Mouse (Mus musculus): ENCODE data around the gene Tll2. TPM values are rescaled to one million over a fixed set of nuclear protein-coding genes. Genes with fewer than 3 reads are reported as not detected.

Gene Tll2
- polyA plus RNA-seq, 1 experiment from 2014 or later = 0.41 TPM

DNA sequence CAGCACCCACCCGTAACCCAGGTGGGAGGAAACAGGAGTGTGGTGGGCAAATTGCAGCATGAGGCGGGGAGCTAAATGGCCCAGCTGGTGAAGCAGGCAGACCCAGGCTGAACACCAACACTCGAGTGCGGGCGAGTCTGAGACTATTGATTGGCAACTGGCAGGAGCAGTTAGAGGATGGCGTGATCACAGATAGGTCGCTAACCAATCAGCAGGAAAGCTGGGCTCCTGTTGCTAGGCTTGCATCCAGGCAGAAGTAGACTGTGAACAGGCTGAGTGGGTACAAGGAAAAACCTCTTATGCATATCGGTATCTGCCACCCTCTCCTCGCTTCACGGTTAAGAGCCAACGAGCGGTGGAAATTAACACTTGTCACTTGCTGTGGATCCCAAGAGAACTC lies 9.0 kb downstream of the Tll2 start:
- no peak overlapping the region for H3K9ac ChIP-seq
- H3K9me3 ChIP-seq = no peaks in the 10 kb centered on the region
- H3K27me3 ChIP-seq = peaks cover 3% of the 10 kb centered on the region; the same call in 1 of the 2 replicates
- H3K4me3 ChIP-seq = no peak overlapping the region
- no peak overlapping the region for H3K27ac ChIP-seq
- H3K4me1 ChIP-seq = no peaks in the 10 kb centered on the region
- H3K4me2 ChIP-seq (replicated peaks) = no peak overlapping the region
- ATAC-seq (ENCODE audit: insufficient number of reproducible peaks, insufficient read depth, low FRiP score, low TSS enrichment) = no peak
- WGBS = 87% methylated on average over 12 of the region's 12 CpGs
- no peaks in the 10 kb centered on the region for H3K36me3 ChIP-seq

DNA sequence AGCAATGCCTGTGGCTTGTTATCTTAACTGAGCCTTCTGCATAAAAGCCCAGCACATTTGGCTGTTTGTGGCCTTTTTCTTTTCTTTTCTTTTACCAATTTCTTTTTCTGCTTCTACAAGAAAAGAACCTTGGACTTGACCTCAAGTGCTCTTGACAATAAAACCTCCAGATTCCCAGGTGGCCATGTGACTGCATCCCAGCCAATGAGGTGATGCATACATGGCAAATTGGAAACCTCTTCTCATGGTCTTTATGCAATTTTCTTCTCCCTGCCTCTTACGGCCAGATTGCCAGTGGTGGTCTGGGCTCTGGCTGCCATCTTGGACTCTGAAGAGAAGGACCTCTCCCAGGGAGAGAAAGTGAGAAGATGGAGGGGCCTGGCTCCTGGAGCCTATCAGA lies 13.3 kb downstream of the Tll2 start:
- H3K9me3 ChIP-seq = no peaks in the 10 kb centered on the region
- no peak overlapping the region for H3K4me3 ChIP-seq
- no peak for ATAC-seq (ENCODE audit: insufficient number of reproducible peaks, insufficient read depth, low FRiP score, low TSS enrichment)
- H3K9ac ChIP-seq = no peak overlapping the region
- H3K4me2 ChIP-seq (replicated peaks) = no peak overlapping the region
- no peaks in the 10 kb centered on the region for H3K27me3 ChIP-seq
- no peaks in the 10 kb centered on the region for H3K36me3 ChIP-seq
- WGBS = 76% methylated on average over 1 of the region's 1 CpGs
- H3K27ac ChIP-seq = no peak overlapping the region
- no peaks in the 10 kb centered on the region for H3K4me1 ChIP-seq

DNA sequence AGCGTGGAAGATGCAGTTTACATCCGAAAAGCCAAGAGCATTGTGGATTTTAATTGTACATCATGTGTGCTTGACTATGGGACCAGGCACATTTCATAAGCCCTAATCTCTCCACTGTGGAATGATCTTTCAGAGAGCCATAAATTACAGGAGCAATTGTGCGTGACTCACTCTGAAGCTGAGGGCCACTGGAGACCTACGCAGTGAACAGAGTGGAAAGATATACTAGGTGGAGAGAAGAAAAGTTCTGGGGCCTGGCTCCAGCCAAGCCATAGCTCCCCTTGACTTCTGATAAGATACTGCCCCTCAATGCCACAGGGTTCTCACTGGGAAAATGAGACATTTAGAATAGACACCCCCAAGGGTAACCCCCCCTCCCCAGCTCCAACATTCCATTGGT lies 13.7 kb downstream of the Tll2 start:
- ATAC-seq (ENCODE audit: insufficient number of reproducible peaks, insufficient read depth, low FRiP score, low TSS enrichment) = no peak
- H3K4me3 ChIP-seq = no peak overlapping the region
- WGBS = 87% methylated on average over 4 of the region's 4 CpGs
- H3K27me3 ChIP-seq = no peaks in the 10 kb centered on the region
- no peaks in the 10 kb centered on the region for H3K36me3 ChIP-seq
- no peaks in the 10 kb centered on the region for H3K4me1 ChIP-seq
- no peak overlapping the region for H3K9ac ChIP-seq
- no peak overlapping the region for H3K27ac ChIP-seq
- no peak overlapping the region for H3K4me2 ChIP-seq (replicated peaks)
- no peaks in the 10 kb centered on the region for H3K9me3 ChIP-seq

DNA sequence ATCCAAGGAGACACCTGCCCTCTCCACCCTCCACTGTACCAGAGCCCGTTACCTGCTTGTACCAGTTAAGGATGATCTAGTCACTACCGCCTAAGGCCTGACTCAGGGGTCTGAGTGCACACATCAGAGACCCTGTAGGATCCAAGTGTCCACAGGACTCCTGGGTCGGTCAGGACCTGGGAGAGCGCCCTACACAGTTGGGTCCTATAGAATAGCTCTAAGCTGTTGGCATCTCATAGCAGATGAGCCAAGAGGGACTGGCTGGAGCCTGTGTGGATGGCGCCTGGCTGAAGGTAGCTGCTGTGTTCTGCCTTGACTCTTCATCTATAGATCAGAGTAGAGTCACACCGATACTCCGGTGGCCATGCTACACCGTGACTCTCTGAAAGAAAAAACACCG lies 14.9 kb downstream of the Tll2 start:
- Histone ChIP-seq H3K4me2 (replicated peaks) (no peak overlapping the region), H3K27ac (no peak overlapping the region), H3K4me1 (no peaks in the 10 kb centered on the region), H3K9me3 (no peaks in the 10 kb centered on the region), H3K4me3 (no peak overlapping the region), H3K36me3 (no peaks in the 10 kb centered on the region), H3K9ac (no peak overlapping the region), H3K27me3 (no peaks in the 10 kb centered on the region)
- no peak for ATAC-seq (ENCODE audit: insufficient number of reproducible peaks, insufficient read depth, low FRiP score, low TSS enrichment)
- WGBS = 74% methylated on average over 9 of the region's 9 CpGs

DNA sequence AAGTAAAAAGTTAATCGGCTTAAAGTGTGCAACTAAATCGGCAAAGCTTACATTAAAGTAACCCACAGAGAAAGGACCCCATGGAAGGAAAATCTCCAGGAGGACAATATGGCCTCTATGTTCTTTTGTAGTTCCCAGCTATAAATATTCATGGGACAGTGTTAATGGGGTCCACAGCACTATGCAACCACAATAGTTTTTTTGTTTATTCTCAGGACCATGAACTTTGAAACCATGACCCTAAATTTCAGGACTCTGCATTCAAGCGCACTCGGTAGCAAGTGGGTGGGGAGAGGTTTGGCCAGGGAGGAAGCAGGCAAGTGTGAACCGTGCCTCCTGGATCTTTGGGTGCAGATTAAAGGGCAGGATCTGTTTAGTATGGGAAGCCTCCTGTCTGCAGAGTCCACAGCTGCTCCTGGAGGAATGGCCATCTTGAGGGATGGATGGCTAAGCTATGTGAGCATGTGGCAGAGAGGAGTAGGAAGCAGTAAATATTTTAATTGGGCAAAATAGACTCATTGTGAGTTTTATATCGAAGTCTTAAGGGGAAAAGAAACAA lies 15.7 kb downstream of the Tll2 start:
- Histone ChIP-seq H3K36me3 (no peaks in the 10 kb centered on the region), H3K9ac (no peak overlapping the region), H3K27ac (no peak overlapping the region), H3K4me3 (no peak overlapping the region), H3K4me2 (replicated peaks) (no peak overlapping the region), H3K4me1 (no peaks in the 10 kb centered on the region), H3K27me3 (no peaks in the 10 kb centered on the region), H3K9me3 (no peaks in the 10 kb centered on the region)
- WGBS = 73% methylated on average over 6 of the region's 6 CpGs
- ATAC-seq (ENCODE audit: insufficient number of reproducible peaks, insufficient read depth, low FRiP score, low TSS enrichment) = no peak

DNA sequence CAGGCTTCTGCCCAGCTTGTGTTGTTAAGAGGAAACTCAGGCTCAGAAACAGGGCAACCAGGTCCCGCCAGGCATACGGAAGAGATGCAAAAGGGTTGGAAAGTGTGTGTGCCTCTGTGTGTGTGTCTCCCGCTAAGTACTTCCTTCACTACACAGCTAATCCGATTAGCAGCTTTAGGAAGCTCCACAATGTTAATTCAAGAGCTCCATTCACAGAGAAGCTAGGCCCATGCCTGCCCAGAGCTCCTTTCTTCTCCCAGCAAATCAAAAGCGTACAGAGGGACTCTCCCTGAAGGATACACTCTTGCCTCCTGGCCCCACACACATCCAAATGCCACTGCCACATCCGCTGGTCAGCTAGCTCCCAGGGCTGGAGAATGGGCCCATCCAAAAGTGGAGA lies 29.3 kb downstream of the Tll2 start:
- no peak for ATAC-seq (ENCODE audit: insufficient number of reproducible peaks, insufficient read depth, low FRiP score, low TSS enrichment)
- Histone ChIP-seq H3K4me1 (no peaks in the 10 kb centered on the region), H3K4me3 (no peak overlapping the region), H3K36me3 (no peaks in the 10 kb centered on the region), H3K9me3 (no peaks in the 10 kb centered on the region), H3K4me2 (replicated peaks) (no peak overlapping the region), H3K9ac (no peak overlapping the region), H3K27me3 (no peaks in the 10 kb centered on the region), H3K27ac (no peak overlapping the region)
- 15% methylated on average over 6 of the region's 6 CpGs for WGBS

DNA sequence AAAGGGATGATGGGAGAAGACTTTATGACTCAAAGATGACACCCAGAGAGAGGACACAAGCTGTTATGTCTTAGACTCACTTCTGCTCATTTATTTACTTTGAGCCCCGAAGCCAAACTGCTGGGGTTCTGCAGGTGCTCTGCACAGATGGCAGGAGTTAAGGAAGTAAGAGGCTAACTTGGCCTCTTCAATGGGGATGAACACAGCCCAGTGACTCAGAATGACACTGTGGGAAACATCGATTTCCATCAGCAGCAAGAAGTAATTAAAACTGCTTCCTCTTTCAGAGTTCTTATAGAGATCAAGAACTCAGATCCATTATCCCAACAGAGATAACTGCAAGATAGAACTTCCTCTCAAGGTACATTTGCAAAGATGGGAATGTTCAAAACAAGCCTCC lies 29.8 kb downstream of the Tll2 start:
- no peak overlapping the region for H3K4me2 ChIP-seq (replicated peaks)
- no peak overlapping the region for H3K4me3 ChIP-seq
- 82% methylated on average over 2 of the region's 2 CpGs for WGBS
- no peak overlapping the region for H3K9ac ChIP-seq
- H3K27me3 ChIP-seq = no peaks in the 10 kb centered on the region
- H3K27ac ChIP-seq = no peak overlapping the region
- ATAC-seq (ENCODE audit: insufficient number of reproducible peaks, insufficient read depth, low FRiP score, low TSS enrichment) = no peak
- no peaks in the 10 kb centered on the region for H3K4me1 ChIP-seq
- no peaks in the 10 kb centered on the region for H3K36me3 ChIP-seq
- no peaks in the 10 kb centered on the region for H3K9me3 ChIP-seq

DNA sequence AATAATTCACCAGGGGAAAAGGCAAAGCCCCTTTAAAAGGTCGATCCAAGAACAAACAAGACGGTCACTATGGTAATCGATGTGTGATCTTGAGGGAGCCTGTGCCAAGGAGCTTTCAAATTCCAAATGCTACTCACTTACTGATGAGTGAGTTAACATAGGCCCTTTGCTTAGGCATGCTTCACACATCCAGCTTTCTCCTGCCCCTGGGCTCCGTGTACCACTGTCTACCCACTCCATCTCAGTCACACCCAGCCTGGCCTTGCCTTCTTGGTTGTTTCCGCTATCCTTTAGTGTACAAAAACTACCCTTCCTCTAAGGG lies 40.8 kb downstream of the Tll2 start:
- WGBS = 90% methylated on average over 5 of the region's 5 CpGs

DNA sequence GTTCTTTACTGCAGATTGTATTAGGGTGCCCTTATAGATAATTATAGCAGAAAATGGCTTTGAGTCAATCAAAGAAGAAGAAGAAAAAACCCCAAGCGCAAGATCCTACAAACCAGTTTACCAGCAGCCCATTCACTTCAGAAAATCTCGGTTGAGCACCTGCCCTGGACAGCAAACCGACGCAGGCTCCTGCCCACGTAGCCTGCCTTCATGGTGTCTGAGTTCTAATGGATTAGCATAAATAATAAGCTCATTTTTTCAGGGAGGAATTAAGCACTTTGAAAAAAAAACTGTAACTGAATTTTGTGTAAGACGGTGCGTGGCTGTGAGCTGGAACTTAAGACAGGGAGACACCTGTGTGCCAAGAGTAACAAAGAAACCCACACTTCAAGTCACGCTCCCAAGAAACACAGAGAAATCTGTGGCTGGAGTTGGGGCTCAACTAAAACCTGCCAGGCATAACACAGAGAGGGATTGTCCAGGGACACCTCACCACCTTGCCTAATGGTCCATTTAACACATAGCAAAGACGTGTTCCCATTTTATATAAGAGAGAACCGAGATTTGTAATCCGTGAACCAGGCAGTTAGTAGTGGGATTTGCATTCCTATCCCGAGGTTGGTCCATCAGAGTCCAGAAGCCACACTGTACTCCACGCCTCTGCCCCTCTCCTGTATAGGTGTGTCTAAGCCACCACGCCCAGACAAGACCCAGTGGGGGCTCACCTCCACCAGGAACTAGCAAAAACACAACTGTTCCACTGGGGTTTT lies 41.3 kb downstream of the Tll2 start:
- Histone ChIP-seq H3K4me1 (no peaks in the 10 kb centered on the region), H3K9me3 (no peaks in the 10 kb centered on the region), H3K27ac (no peak overlapping the region), H3K4me3 (no peak overlapping the region), H3K9ac (no peak overlapping the region), H3K27me3 (0 out of 2 replicates have a peak, but pooled peaks cover 2% of the 10 kb centered on the region), H3K36me3 (no peaks in the 10 kb centered on the region), H3K4me2 (replicated peaks) (no peak overlapping the region)
- no peak for ATAC-seq (ENCODE audit: insufficient number of reproducible peaks, insufficient read depth, low FRiP score, low TSS enrichment)
- WGBS = 76% methylated on average over 14 of the region's 14 CpGs

More for the DNA sequence above, 40.8 kb downstream of the Tll2 start:
- Histone ChIP-seq H3K4me3 (no peak overlapping the region), H3K36me3 (no peaks in the 10 kb centered on the region), H3K27ac (no peak overlapping the region), H3K9me3 (no peaks in the 10 kb centered on the region), H3K4me2 (replicated peaks) (no peak overlapping the region), H3K9ac (no peak overlapping the region), H3K27me3 (0 out of 2 replicates have a peak, but pooled peaks cover 2% of the 10 kb centered on the region), H3K4me1 (no peaks in the 10 kb centered on the region)
- ATAC-seq (ENCODE audit: insufficient number of reproducible peaks, insufficient read depth, low FRiP score, low TSS enrichment) = no peak

DNA sequence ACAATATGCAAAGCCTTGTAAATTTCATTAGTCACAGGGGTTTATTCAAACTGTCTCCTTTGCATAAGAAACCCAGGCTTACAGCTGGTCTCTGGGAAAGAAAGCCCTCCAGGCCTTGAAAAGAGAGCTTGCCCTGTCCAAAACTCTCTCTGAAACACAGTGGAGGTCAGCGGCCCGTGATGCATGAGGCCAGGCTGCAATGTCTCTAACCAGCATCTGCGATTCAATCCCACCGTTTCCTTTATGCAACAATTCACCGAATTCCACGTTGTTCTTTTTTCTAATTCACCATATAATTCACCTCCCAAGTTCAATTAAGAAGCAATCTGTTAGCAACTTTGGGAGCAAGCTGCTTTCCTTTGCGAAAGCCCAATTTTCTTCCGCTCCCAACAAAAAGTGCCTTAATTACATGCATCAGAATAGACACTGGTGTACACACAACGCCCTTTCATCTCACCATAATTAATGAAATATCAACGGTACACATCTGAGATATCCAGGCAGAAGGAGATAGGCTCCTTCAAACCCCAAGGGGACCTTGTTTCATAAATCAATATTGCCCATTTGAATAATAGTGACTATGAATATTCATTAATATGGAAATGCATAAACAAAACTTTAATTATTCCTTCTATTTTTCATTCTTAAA lies 42.1 kb downstream of the Tll2 start:
- Histone ChIP-seq H3K9me3 (no peaks in the 10 kb centered on the region), H3K27ac (no peak overlapping the region), H3K27me3 (0 out of 2 replicates have a peak, but pooled peaks cover 2% of the 10 kb centered on the region), H3K4me1 (no peaks in the 10 kb centered on the region), H3K4me3 (no peak overlapping the region), H3K9ac (no peak overlapping the region), H3K4me2 (replicated peaks) (no peak overlapping the region), H3K36me3 (no peaks in the 10 kb centered on the region)
- WGBS = 52% methylated on average over 10 of the region's 10 CpGs
- ATAC-seq (ENCODE audit: insufficient number of reproducible peaks, insufficient read depth, low FRiP score, low TSS enrichment) = no peak

DNA sequence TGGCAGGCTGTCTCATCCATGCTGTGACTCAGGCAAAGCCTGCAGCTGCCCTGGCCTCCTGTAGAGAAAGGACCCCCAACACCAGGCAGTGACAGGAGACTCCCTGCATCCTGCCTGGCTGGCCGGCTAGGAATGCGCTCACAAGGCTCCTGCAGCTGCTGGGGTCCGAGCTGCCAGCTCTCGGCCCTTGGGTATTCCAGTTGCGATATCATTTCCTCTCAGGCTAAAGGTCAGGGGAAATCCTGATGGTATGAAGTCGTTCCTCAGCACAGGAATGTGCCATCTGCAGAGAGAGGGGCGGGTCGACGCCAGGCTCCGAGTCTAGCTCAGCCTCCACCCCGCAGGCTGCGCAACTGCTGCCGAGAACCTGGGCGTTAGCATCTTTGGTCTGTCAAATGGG lies 46.2 kb downstream of the Tll2 start:
- H3K27me3 ChIP-seq = 0 out of 2 replicates have a peak, but pooled peaks cover 2% of the 10 kb centered on the region

DNA sequence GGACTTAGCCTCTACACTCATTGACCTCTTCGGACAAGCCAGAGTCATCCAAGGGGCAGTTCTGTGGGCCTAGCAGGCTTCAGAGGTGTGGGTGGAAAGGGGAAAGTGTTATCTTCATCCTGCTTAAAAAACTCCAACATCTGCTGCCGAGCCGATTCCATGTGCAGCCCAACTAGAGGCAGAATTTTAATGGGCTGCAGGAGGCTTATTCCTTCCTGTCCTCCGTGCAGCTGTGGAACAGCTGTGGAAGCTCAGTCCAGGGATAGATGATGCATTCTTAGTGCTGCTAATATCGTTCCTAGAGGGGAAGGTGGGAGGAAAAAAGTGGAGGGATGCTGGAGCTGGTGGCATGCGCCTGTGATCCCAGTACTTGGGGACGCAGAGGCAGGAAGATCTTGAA lies 52.0 kb downstream of the Tll2 start:
- Histone ChIP-seq H3K9me3 (no peaks in the 10 kb centered on the region), H3K9ac (no peak overlapping the region), H3K4me2 (replicated peaks) (no peak overlapping the region), H3K36me3 (no peaks in the 10 kb centered on the region), H3K4me1 (peaks cover 9% of the 10 kb centered on the region; the same call in 1 of the 2 replicates), H3K27me3 (no peaks in the 10 kb centered on the region), H3K4me3 (no peak overlapping the region), H3K27ac (no peak overlapping the region)
- ATAC-seq (ENCODE audit: insufficient number of reproducible peaks, insufficient read depth, low FRiP score, low TSS enrichment) = no peak
- WGBS = 57% methylated on average over 7 of the region's 7 CpGs

More for the DNA sequence above, 46.2 kb downstream of the Tll2 start:
- no peak overlapping the region for H3K4me2 ChIP-seq (replicated peaks)
- H3K36me3 ChIP-seq = no peaks in the 10 kb centered on the region
- H3K9ac ChIP-seq = no peak overlapping the region
- H3K4me3 ChIP-seq = no peak overlapping the region
- no peaks in the 10 kb centered on the region for H3K4me1 ChIP-seq
- WGBS = 32% methylated on average over 14 of the region's 14 CpGs
- no peaks in the 10 kb centered on the region for H3K9me3 ChIP-seq
- 0 out of 2 replicates have a peak, but pooled peaks have one; percentile 56 for ATAC-seq (ENCODE audit: insufficient number of reproducible peaks, insufficient read depth, low FRiP score, low TSS enrichment)
- H3K27ac ChIP-seq = no peak overlapping the region
